In genomic region chr15:86059835-86060380, GRCm38 (mm10) we compare ENCODE assay signal across 8 mouse cellular contexts. TPM values are rescaled to one million over a fixed set of nuclear protein-coding genes. Genes with fewer than 3 reads are reported as not detected.
DNase-seq lines count a peak whose midpoint lies in the region; ATAC-seq and TF ChIP-seq lines count a peak whose summit lies in the region.

No protein-coding gene starts in this region.

- peaks cover 25% of the 10 kb centered on the region for H3K4me1 ChIP-seq in brown adipose tissue, adult 24 weeks (ENCODE audit: control insufficient read depth, insufficient read depth, insufficient read length, low read length)
- H3K4me1 ChIP-seq in hindbrain, embryonic 12.5 days: peaks cover 45% of the 10 kb centered on the region

- H3K27me3 ChIP-seq in hindbrain, embryonic 12.5 days: no peaks in the 10 kb centered on the region

- no peaks in the 10 kb centered on the region for H3K36me3 ChIP-seq in hindbrain, embryonic 12.5 days

- ATAC-seq in hindbrain, embryonic 12.5 days (ENCODE audit: low FRiP score): no peak
- ATAC-seq in megakaryocyte-erythroid progenitor cell, adult 5-6 weeks (replicated peaks; ENCODE audit: low FRiP score, low TSS enrichment, poor library complexity, severe bottlenecking): peak; percentile 3; the same call in 1 of the 2 replicates

- peak overlapping the region; percentile 66 for H3K4me2 ChIP-seq in hindbrain, embryonic 12.5 days (replicated peaks)

- no peak for DNase-seq in gastrocnemius, adult 2 months
- DNase-seq in gastrocnemius, postnatal 14 days: no peak
- no peak for DNase-seq in gastrocnemius, postnatal 25 days
- DNase-seq in gastrocnemius, adult 18-20 months (ENCODE audit: low spot score): no peak
- DNase-seq in spleen, postnatal 10 days (ENCODE audit: low spot score in 2 of 2): no peak

- H3K4me3 ChIP-seq in gastrocnemius, adult 2 months: peak overlapping the region; percentile 97; the same call in 1 of the 2 replicates
- peak overlapping the region; percentile 93 for H3K4me3 ChIP-seq in brown adipose tissue, adult 24 weeks (ENCODE audit: insufficient read depth, low read depth, low read length)
- peak overlapping the region; percentile 86 for H3K4me3 ChIP-seq in hindbrain, embryonic 12.5 days

- WGBS in hindbrain, embryonic 12.5 days: 76% methylated on average over 7 of the region's 7 CpGs

- no peaks in the 10 kb centered on the region for H3K9me3 ChIP-seq in hindbrain, embryonic 12.5 days (replicated peaks)

- H3K27ac ChIP-seq in gastrocnemius, adult 2 months: no peak overlapping the region
- 0 out of 2 replicates have a peak overlapping the region, but pooled peaks have one; percentile 67 for H3K27ac ChIP-seq in brown adipose tissue, adult 24 weeks (replicated peaks; ENCODE audit: low read depth, low read length)
- no peak overlapping the region for H3K27ac ChIP-seq in hindbrain, embryonic 12.5 days

- no peak for TF ChIP-seq CTCF in gastrocnemius, adult 2 months (IDR thresholded peaks at IDR 0.05)

- intact Hi-C loops in gastrocnemius, adult 2 months (cut with DNase I): no loop called here
- intact Hi-C loops in gastrocnemius, postnatal 14 days (cut with DNase I; ENCODE audit: low total_unique reads): no loop called here

- H3K9ac ChIP-seq in hindbrain, embryonic 12.5 days: peak overlapping the region; percentile 88

RNA-seq across cellular contexts. Expression of gene Gramd4, which starts 2.4 kb away (rescaled TPM):
- total RNA-seq in gastrocnemius, adult 2 months (2021): 10 to 100 TPM in 1 of 2 experiments, 1 to 10 TPM in 1; 5.8 to 11.4 TPM
- 1 to 10 TPM; 7.2 to 8.2 TPM for total RNA-seq in gastrocnemius, postnatal 14 days (2021)
- 12.1 and 13.5 TPM in 2 replicates for polyA plus RNA-seq in brown adipose tissue, adult 24 weeks (2012; ENCODE audit: insufficient read depth, insufficient read length, missing spikeins)
- 32.5 and 35.2 TPM in 2 replicates for polyA plus RNA-seq in hindbrain, embryonic 12.5 days (2016; fragmentation: Nextera tagmentation; extraction: Ambion mirVana)
- 24.9 and 41.8 TPM in 2 replicates for total RNA-seq in megakaryocyte-erythroid progenitor cell, adult 5-6 weeks (2014; fragmentation: Nextera tagmentation)
- total RNA-seq in megakaryocyte-erythroid progenitor cell, adult 5-6 weeks (2017): 35.8 and 52.4 TPM in 2 replicates
- total RNA-seq in gastrocnemius, postnatal 25 days (2021): 1 to 10 TPM; 4.2 to 9.7 TPM
- total RNA-seq in gastrocnemius, adult 18-20 months (2021): 10 to 100 TPM in 1 of 2 experiments, 1 to 10 TPM in 1; 7.6 to 12.1 TPM

RNA-seq across cellular contexts. Expression of gene Celsr1, which starts 26.3 kb away (rescaled TPM):
- under 1 TPM; 0.13 to 0.28 TPM for total RNA-seq in gastrocnemius, adult 2 months (2021)
- total RNA-seq in gastrocnemius, postnatal 14 days (2021): under 1 TPM; 0.31 to 0.94 TPM
- polyA plus RNA-seq in brown adipose tissue, adult 24 weeks (2012; ENCODE audit: insufficient read depth, insufficient read length, missing spikeins): 0.20 TPM in 1 of 2 replicates, not detected in the other
- polyA plus RNA-seq in hindbrain, embryonic 12.5 days (2016; fragmentation: Nextera tagmentation; extraction: Ambion mirVana): 3.4 and 4.3 TPM in 2 replicates
- total RNA-seq in megakaryocyte-erythroid progenitor cell, adult 5-6 weeks (2014; fragmentation: Nextera tagmentation): 3.8 and 7.5 TPM in 2 replicates
- 1.3 and 9.0 TPM in 2 replicates for total RNA-seq in megakaryocyte-erythroid progenitor cell, adult 5-6 weeks (2017)
- total RNA-seq in gastrocnemius, postnatal 25 days (2021): under 1 TPM; 0.31 to 0.43 TPM
- under 1 TPM; 0.24 to 0.32 TPM for total RNA-seq in gastrocnemius, adult 18-20 months (2021)
